Mouse (Mus musculus): ENCODE data around the gene Fam193b.
"Not testable (repeated sequence)": the region's sequence is repeated elsewhere in the genome, so short reads cannot be mapped to it uniquely, and the experiment has no call there.

The Fam193b gene

GRCm38 (mm10) chr13:55571027-55571751 lies at the start of gene Fam193b:
Gene Fam193b, minus strand, starts transcription at chr13:55571120.
- peak; percentile 96 for DNase-seq

GRCm38 (mm10) chr13:55620275-55620674 lies 49.4 kb upstream of the Fam193b start:
- DNase-seq: no peak

GRCm38 (mm10) chr13:55619328-55619727 lies 48.4 kb upstream of the Fam193b start:
- DNase-seq: no peak

GRCm38 (mm10) chr13:55613471-55613870 lies 42.6 kb upstream of the Fam193b start:
- DNase-seq: no peak

- no peak for DNase-seq
Observed at GRCm38 (mm10) chr13:55611996-55612395, 41.1 kb upstream of the Fam193b start.

GRCm38 (mm10) chr13:55607624-55608006 lies 36.7 kb upstream of the Fam193b start:
- no peak for DNase-seq

GRCm38 (mm10) chr13:55606899-55607623 lies 36.1 kb upstream of the Fam193b start:
- no peak for DNase-seq

GRCm38 (mm10) chr13:55604606-55605005 lies 33.7 kb upstream of the Fam193b start:
- no peak for DNase-seq

- peak; percentile 87 for DNase-seq
Observed at GRCm38 (mm10) chr13:55601611-55602010, 30.7 kb upstream of the Fam193b start.

- peak; percentile 38 for DNase-seq
Observed at GRCm38 (mm10) chr13:55600657-55601056, 29.7 kb upstream of the Fam193b start.

- peak; percentile 90 for DNase-seq
Observed at GRCm38 (mm10) chr13:55599566-55600540, 28.9 kb upstream of the Fam193b start, which contains the start of gene B4galt7. Gene B4galt7, plus strand, starts transcription at chr13:55599896.

- no peak for DNase-seq
Observed at GRCm38 (mm10) chr13:55596802-55597201, 25.9 kb upstream of the Fam193b start.

GRCm38 (mm10) chr13:55595375-55595774 lies 24.5 kb upstream of the Fam193b start:
- DNase-seq: no peak

- DNase-seq: no peak
Observed at GRCm38 (mm10) chr13:55593254-55593747, 22.4 kb upstream of the Fam193b start.

- peak; percentile 98 for DNase-seq
Observed at GRCm38 (mm10) chr13:55592512-55593253, 21.8 kb upstream of the Fam193b start.

GRCm38 (mm10) chr13:55591961-55592490 lies 21.1 kb upstream of the Fam193b start:
- no peak for DNase-seq

- DNase-seq: no peak
Observed at GRCm38 (mm10) chr13:55578086-55578485, 7.2 kb upstream of the Fam193b start.

GRCm38 (mm10) chr13:55576872-55577271 lies 6.0 kb upstream of the Fam193b start:
- not testable (repeated sequence) for DNase-seq

GRCm38 (mm10) chr13:55575932-55576331 lies 5.0 kb upstream of the Fam193b start:
- no peak for DNase-seq

GRCm38 (mm10) chr13:55574321-55574720 lies 3.4 kb upstream of the Fam193b start:
- DNase-seq: no peak

GRCm38 (mm10) chr13:55573432-55573831 lies 2.5 kb upstream of the Fam193b start, which contains the start of gene Tmed9:
Gene Tmed9, plus strand, starts transcription at chr13:55573732.
- DNase-seq: no peak

- DNase-seq: no peak
Observed at GRCm38 (mm10) chr13:55571977-55572376, 1.1 kb upstream of the Fam193b start.
